Mouse (Mus musculus) frontal cortex, postnatal 14 days (tissue): ENCODE measurements around the gene Tmem59.

Experiments
- DNase-seq, 2 experiments: peaks; one replicate each; pipeline ENCODE4 v3.0.0; 2022; ENCODE audit warnings: low spot score in 2 of 2

Tmem59 gene

DNA sequence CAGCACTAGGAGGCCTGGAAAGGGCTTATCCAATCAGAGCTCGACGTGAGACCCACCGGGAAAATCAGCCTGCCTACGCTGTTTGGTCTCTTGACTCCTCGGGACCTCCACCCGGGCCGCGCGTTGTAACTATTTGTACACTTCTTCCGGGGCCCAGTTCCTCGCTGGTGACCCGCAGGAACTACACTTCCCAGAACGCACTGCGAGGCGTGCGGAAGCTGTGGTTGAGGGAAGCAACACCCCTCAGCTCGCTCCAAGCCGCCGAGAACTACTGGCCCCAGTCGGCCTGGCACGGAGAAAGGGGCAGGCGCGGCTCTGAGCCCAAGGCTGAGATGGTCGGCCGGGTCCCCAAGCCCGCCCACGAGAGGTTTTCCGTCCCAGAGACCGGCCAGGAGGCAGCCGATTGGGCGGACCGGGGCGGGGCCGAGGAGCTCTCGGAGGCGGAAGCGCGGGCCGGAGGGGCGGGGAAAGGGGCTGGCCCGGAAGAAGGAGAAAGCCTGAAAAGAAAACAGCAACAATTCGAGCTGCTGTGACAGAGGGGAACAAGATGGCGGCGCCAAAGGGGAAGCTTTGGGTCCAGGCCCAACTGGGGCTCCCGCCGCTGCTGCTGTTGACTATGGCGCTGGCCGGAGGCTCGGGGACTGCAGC is at the start of gene Tmem59:
Gene Tmem59, plus strand, starts transcription at position 218 of the 648 bp plus-strand sequence.
- peak; percentile 91 to 93 for DNase-seq

- no peak for DNase-seq
Observed at GRCm38 (mm10) chr4:107129373-107129772, 48.8 kb upstream of the Tmem59 start.

GRCm38 (mm10) chr4:107130534-107130933 is 47.7 kb upstream of the Tmem59 start:
- DNase-seq = no peak

- no peak for DNase-seq
Observed at GRCm38 (mm10) chr4:107134891-107135290, 43.3 kb upstream of the Tmem59 start.

DNA sequence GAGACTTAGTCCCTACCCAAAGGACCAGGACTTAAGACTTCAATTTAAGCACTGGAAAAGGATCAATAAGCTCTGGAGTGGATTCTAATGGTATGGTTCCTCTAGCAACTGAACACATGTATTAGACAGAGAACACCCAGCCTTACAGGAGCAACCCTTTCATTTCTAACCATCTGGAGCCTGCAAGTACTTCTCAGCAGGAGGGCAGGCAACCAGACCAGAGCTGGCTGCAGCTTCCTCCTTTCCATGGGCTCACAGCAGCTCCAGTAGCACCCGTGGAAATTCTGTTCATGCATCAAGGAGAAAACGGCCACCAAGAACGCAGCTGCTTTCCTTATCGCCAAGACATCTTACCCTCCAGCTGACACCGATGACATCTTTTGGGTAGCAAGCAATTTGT is 42.5 kb upstream of the Tmem59 start:
- no peak for DNase-seq

DNA sequence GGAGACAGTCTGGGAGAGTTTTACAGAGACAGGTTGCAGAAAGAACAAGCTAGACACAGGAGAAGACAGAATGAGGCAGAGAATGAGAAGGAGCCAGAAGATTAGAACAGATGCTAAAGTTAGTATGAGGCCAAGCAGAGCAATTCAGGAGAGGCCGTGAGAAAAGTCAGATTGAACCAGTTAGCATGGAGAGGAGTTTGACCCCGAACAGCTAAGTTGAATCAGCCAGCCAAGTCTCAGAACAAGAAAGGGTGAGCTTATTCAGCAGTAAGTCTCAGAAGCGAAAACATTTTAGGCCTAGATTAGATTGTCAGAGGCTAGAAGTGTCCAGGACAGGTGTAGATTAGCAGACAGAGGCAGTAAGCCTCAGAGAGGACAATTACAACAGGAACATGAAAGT is 41.7 kb upstream of the Tmem59 start:
- DNase-seq = no peak

DNA sequence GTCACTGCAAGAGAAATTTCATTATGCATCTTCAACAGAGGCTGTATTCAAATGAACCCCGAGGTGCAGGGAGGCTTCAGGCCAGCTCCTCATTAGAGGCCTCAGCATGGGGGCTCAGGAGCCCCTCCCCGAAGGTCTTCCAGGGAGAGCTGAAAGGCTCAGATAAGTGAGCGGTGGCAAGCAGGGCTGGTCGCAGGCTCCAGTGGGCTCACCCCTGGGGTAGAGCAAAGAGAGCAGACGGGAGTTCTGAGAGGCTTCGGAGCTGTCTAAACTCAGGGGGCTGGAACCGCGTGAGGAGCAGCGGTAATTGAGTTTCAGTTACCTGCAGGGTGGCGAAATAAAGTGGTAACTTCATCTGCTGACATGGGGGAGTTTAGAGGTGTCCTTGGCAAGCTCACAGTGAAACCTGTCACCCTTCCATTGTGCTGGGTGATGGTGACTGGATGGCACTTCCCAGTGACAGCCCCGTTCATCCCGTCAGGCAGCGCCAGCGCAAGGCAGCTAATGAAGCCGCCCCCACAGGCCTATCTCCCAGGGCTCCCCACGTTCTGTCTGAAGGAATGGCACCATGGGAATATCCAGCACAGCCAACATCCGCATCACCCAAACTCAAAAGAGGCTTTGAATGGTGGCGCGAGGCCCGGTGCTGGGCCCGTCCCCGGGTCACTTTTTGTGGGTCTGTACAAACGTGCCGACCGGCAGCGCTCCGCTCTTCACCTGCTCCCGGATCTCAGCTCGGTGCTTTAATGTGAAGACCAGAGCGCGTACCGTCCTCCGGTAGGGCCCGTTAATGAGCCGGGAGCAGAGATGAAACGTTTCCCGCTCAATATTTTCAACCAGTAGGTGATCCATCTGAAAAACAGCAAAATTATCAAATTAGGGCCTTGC is 39.0 kb upstream of the Tmem59 start:
- DNase-seq = no peak

DNA sequence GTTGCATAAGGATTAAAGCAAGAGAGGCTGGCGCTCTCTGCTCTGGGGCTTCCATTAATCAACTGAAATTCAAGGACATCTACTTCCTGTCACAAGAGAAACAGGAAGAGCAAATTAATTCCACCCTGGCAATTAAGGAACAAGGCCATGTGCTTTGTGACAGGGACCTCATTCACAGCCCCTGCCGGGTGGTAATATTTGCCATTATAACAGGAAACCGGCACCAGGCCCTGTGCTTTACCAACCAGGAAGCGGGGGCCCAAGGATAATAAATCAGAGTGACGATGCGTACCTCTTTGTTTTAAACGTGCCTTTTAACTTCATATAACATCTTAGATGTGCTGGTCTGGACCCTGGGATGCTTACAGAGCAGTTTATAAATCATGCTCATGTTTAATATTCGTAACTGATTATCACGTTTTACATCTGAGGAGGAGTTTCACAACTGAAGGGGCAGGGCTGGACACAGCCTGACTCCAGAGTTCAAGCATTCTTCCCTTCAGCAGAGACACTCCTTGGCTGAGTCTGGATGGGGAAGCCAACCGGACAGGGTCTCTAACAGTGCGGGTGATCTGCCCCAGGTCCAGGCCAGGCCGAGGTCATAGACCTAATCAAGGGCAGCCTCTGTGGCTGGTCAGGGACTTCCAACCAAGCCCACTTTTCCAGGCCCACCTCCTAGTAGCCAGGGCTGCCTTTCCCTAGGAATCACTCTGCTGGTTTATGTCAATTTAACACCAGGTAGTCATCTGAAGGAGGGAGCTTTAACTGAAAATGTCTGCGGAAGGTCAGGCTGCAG is 38.2 kb upstream of the Tmem59 start:
- no peak for DNase-seq

GRCm38 (mm10) chr4:107143511-107143910 is 34.7 kb upstream of the Tmem59 start:
- DNase-seq = no peak

- no peak for DNase-seq
Observed at GRCm38 (mm10) chr4:107150991-107151390, 27.2 kb upstream of the Tmem59 start.

DNA sequence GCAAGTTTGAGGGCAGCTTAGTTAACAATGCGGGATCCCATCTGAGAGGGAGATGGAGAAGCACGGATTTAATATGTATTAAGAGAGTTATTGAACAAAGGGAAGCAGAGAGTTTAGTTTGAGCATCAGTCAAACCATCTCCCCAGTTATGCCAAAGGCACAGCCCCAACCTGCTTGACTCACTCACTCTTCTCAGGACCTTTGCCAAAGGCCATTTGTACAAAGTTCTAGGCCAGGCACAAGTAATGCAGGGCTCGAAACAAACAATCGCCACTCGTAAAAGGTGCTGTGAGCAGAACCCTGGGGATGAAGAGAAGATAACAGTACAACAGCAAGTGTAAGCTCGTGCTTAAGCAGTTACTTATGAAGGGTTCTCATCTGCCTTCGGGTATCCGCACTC is 25.6 kb upstream of the Tmem59 start:
- DNase-seq = no peak

DNA sequence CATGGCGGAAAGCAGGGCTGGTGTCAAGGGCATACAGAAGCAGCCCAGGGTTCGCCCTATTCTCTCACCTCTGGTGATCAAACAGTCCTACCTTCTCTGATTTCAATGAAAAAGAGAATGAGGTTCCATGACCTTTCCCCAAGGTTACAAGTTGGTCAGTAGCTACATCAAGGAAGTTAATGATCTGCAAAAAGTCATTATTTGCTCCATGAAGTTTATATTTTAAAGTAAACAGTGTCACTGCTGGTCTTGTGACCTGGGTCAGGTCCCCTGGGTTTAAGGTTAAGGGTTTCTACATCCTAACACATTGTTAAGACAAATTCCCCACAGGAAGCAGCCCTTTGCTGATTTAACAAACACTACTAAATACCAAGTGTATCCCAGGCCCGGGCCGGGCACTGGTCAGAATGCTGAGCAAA is 21.2 kb upstream of the Tmem59 start:
- DNase-seq = no peak

- no peak for DNase-seq
Observed at GRCm38 (mm10) chr4:107159166-107159773, 18.9 kb upstream of the Tmem59 start.

DNA sequence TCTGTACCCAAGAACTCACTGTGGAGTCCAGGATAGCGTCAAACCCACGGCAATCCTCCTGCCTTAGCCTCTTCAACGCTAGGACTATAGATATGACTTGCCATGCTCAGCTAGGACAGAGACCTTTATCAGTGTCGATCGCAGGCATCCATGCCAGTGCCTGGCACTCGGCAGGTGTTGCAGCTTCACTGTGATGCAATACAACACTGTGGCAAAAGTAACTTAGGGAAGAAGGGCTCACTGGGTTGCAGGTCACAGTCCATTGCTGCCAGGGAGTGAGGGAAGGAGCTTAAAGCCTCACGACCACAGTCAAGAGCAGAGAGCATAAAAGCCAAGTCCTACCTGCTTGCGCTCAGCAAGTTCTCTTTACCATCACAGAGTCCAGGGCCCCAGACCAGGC is 18.0 kb upstream of the Tmem59 start:
- no peak for DNase-seq

DNA sequence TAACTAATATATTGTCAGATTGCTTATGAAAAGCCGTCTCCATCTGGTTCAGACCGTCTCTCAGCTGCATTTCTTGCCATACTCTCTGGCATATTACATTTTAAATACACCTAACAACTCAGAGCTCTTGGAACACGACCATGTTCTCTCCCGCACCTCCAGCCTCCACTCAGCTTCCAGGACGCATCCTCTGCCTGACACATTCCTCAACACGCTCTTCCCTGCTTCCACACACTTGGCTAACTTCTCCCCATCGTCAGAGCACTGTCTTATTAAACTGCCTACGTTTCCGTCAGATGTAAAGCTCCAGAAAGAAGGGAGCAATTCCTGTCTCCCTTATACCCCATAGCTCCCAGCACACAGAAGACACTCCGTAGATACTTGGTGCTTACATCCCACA is 14.9 kb upstream of the Tmem59 start:
- peak in 1 of 2 experiments; percentile 18 for DNase-seq

- DNase-seq = peak; percentile 36 to 65
Observed at GRCm38 (mm10) chr4:107163756-107164587, 14.2 kb upstream of the Tmem59 start.

DNA sequence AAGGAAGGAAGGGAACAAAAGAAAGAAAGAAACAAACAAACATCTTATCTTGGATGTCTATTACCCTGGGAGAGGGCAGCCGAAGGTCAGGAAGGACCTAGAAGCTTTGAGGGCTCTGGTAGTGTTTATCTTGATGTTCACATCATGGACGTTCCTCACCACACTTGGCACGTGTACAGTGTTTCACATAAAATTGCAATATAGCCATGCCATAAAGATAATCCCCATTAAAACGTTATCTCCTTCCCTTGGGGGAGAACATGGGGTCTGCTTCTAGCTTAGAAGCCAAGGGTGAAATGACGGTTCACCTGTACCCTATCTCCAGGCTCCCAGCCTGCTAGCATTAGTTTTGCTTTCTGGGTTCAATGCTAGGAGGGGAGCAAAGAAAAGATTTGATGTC is 11.5 kb upstream of the Tmem59 start:
- no peak for DNase-seq

DNA sequence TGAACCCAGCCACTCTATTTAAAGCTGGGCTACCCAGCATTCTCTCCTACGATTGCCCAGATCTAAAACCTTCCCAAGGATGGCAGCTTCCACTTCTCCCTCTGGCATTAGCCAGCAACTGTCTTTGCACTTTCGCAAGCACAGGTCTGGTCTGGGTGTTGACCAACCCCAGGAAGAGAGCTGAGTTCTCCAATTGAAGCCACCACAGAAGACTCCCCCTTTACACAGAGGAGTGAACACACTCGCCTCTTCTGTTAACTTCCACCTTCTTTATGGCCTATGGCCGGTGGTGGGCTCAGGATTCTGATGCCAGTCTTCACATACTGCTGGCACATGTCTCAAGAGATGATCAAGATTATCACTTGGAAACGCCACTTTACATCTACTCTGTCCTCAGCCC is 10.4 kb upstream of the Tmem59 start:
- DNase-seq = no peak

DNA sequence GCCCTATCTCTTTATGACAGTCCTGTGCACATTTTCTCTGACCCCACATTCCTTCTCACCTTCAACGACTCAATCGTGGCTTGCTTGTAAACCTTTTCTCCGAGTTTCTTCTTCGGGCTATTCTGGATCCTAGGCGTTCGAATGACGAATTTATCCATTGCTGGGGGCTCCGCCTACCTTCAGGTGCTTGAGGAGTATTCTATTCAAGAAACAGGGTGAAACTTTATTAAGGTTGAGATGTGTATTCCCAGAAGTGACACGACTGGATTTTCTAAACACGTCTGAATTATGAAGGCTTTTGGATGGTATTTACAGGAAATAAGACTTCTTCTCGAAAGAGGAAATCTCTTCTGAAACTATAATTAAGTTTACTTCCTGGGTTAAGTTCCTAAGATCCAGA is 693 bp upstream of the Tmem59 start:
- no peak for DNase-seq

DNA sequence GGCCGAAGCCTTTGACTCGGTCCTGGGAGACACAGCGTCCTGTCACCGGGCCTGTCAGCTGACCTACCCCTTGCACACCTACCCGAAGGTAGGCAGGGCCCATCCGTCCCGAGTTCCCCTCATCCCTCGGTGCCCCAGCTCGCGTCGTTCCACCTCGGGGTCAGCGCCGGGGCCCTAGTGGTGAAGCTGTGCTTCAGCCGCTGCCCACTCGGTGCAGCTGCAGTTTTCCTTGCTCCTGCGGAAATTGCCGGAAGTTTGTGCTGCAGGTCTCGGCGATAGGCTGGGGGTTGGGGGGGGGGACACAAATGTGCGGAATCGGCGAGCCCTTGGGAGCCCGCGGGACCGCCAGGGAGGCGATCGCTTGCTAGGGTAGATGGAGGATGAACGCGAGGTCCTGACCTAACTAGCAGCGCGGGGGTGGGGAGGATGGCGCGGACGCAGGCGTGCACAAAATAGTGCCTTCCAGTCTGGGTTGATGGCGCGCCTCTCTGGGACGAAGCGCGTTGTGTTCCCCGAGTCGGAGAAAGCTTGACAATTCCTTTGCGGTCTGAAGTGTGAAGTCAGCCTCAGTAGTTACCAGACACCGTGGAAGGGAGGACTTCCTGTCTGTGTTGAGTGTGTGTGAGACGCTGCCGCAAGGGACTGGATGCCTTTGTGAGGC is 761 bp downstream of the Tmem59 start, which contains the start of gene Tceanc2:
Gene Tceanc2, minus strand, starts transcription at position 287 of the 661 bp plus-strand sequence.
- peak; percentile 38 to 48 for DNase-seq
